Mouse (Mus musculus): ENCODE measurements around the gene Trim14.

DNA sequence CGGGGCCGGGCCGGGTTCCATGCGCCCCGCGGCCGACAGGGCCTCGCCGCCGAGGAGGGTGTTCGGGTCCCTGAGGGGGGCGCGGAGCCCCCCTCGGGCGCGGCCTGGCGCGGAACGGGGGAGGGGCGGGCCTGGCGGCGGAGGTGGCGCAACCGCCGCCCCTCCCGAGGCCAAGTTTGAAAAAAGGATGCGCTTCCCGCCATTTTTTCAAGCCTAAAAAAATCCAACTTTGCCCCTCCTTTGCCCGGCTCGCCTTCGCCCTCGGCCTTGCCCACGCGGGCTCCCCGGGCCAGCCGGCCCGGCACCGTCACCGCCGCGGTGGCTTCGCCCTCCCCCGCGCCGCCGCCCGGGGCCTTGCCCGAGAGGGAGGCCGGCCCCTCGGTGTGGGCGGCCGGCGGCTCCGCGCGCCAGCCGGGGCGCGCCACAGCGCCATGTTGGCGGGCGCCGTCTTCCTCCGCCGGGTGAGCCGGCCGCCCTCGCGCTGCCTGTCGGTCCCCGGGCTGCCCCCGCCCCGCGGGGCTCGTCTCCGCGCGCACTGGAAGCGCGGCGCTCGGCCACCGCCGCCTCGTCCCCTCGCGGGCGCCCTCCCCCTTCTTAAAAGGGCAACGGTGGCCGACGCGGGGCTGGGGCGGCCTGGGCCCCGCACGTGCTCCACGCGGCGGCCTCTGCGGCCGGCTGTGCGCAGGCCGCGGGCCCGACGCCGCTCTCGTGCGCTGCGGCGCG lies 84.0 kb downstream of the Trim14 start:
- TF ChIP-seq CTCF (IDR thresholded peaks at IDR 0.05; ENCODE audit: low read depth) = no peak
- TF ChIP-seq EP300 (IDR thresholded peaks at IDR 0.05; ENCODE audit: low read depth) = no peak
